Mouse (Mus musculus): ENCODE data around the gene Btnl2. TPM values are rescaled to one million over a fixed set of nuclear protein-coding genes. Genes with fewer than 3 reads are reported as not detected.

Btnl2 gene
- total and polyA plus RNA-seq, 3 experiments = 1.1 to 4.8 (median 2.0) TPM

GRCm38 (mm10) chr17:34307216-34307615 lies 47.4 kb upstream of the Btnl2 start:
- H3K27ac ChIP-seq (ENCODE audit: insufficient read depth, low read depth) = no peak overlapping the region

GRCm38 (mm10) chr17:34308161-34308560 lies 46.5 kb upstream of the Btnl2 start:
- H3K36me3 ChIP-seq (replicated peaks in 1 of 2; ENCODE audit: control insufficient read depth in 1 of 2, insufficient read depth in 1 of 2, low read length in 1 of 2) = peaks cover 22 to 43% of the 10 kb centered on the region in 2 experiments
- H3K4me2 ChIP-seq (ENCODE audit: insufficient read depth, low read depth, poor library complexity, severe bottlenecking) = peak overlapping the region; percentile 54
- TF ChIP-seq EP300 (IDR thresholded peaks at IDR 0.05; ENCODE audit: low read length) = no peak
- TF ChIP-seq CHD1 (IDR thresholded peaks at IDR 0.05; ENCODE audit: low read depth, low read length) = no peak
- no peak for TF ChIP-seq ELF1 (IDR thresholded peaks at IDR 0.05; ENCODE audit: low read depth, low read length)
- TF ChIP-seq ZC3H11A (IDR thresholded peaks at IDR 0.05; ENCODE audit: low read depth, low read length) = no peak
- no peak for TF ChIP-seq CTCF (conservative IDR thresholded peaks at IDR 0.05 in 1 of 2, IDR thresholded peaks at IDR 0.05 in 1 of 2; ENCODE audit: low read depth in 2 of 2, low read length in 2 of 2)
- TF ChIP-seq SIN3A (IDR thresholded peaks at IDR 0.05; ENCODE audit: low read length) = no peak
- no peak for TF ChIP-seq KAT2A (IDR thresholded peaks at IDR 0.05; ENCODE audit: insufficient replicate concordance, low read length)
- no peak for TF ChIP-seq MXI1 (IDR thresholded peaks at IDR 0.05; ENCODE audit: low read depth, low read length)
- no peak for TF ChIP-seq TBP (conservative IDR thresholded peaks at IDR 0.05; ENCODE audit: low read depth, low read length)
- TF ChIP-seq JUN (IDR thresholded peaks at IDR 0.05; ENCODE audit: insufficient read depth, low read depth, low read length) = no peak
- TF ChIP-seq POLR2AphosphoS2 (IDR thresholded peaks at IDR 0.05; ENCODE audit: low read depth, low read length) = no peak
- dilution Hi-C loops (cut with MboI; ENCODE audit: extremely low pct_ligation_motif_present, extremely low pct_unique_long_range_greater_than_20kb, low sequenced_read_pairs) = no loop called here
- in situ Hi-C loops (cut with MboI; ENCODE audit: low pct_ligation_motif_present, low pct_unique_long_range_greater_than_20kb, low sequenced_read_pairs) = no loop called here
- H3K9ac ChIP-seq (ENCODE audit: insufficient read depth, low read depth) = no peak overlapping the region; the same call in 1 of the 2 replicates
- no peak overlapping the region for H3K27ac ChIP-seq (ENCODE audit: insufficient read depth, low read depth)
- peaks cover 11% of the 10 kb centered on the region for H3K9me3 ChIP-seq (replicated peaks; ENCODE audit: low read length)
- peak overlapping the region; percentile 31 to 84 (median 79) for H3K4me3 ChIP-seq (replicated peaks in 1 of 3; ENCODE audit: low read depth in 2 of 3, low read length in 2 of 3, poor library complexity in 1 of 3)
- H3K79me2 ChIP-seq (replicated peaks; ENCODE audit: control insufficient read depth, extremely low read depth, insufficient read depth, poor library complexity, severe bottlenecking) = peaks cover 20% of the 10 kb centered on the region
- peaks cover 15 to 53% of the 10 kb centered on the region in 2 experiments for H3K4me1 ChIP-seq (ENCODE audit: control insufficient read depth in 1 of 2, insufficient read depth in 2 of 2)
- no peaks in the 10 kb centered on the region for H3K27me3 ChIP-seq (replicated peaks)
- DNase-seq (ENCODE audit: extremely low read depth) = no peak

More at GRCm38 (mm10) chr17:34307216-34307615, 47.4 kb upstream of the Btnl2 start:
- peak; percentile 78 for TF ChIP-seq ZKSCAN1 (IDR thresholded peaks at IDR 0.05; ENCODE audit: borderline replicate concordance, low read depth, low read length)
- TF ChIP-seq SIN3A (IDR thresholded peaks at IDR 0.05; ENCODE audit: low read length) = peak; percentile 64
- TF ChIP-seq MYC (IDR thresholded peaks at IDR 0.05; ENCODE audit: low read depth, low read length) = no peak
- Histone ChIP-seq H3K4me1 (ENCODE audit: control insufficient read depth in 1 of 2, insufficient read depth in 2 of 2) (peaks cover 15 to 52% of the 10 kb centered on the region in 2 experiments), H3K36me3 (replicated peaks in 1 of 2; ENCODE audit: control insufficient read depth in 1 of 2, insufficient read depth in 1 of 2, low read length in 1 of 2) (peaks cover 19 to 35% of the 10 kb centered on the region in 2 experiments), H3K4me3 (replicated peaks in 1 of 3; ENCODE audit: low read depth in 2 of 3, low read length in 2 of 3, poor library complexity in 1 of 3) (peak overlapping the region in 2 of 3 experiments; percentile 79 to 84), H3K27me3 (replicated peaks) (no peaks in the 10 kb centered on the region), H3K9me3 (replicated peaks; ENCODE audit: low read length) (peaks cover 11% of the 10 kb centered on the region), H3K4me2 (ENCODE audit: insufficient read depth, low read depth, poor library complexity, severe bottlenecking) (peak overlapping the region; percentile 43), H3K79me2 (replicated peaks; ENCODE audit: control insufficient read depth, extremely low read depth, insufficient read depth, poor library complexity, severe bottlenecking) (peaks cover 23% of the 10 kb centered on the region), H3K9ac (ENCODE audit: insufficient read depth, low read depth) (0 out of 2 replicates have a peak overlapping the region, but pooled peaks have one; percentile 97)
- in situ Hi-C loops (cut with MboI; ENCODE audit: low pct_ligation_motif_present, low pct_unique_long_range_greater_than_20kb, low sequenced_read_pairs) = no loop called here
- dilution Hi-C loops (cut with MboI; ENCODE audit: extremely low pct_ligation_motif_present, extremely low pct_unique_long_range_greater_than_20kb, low sequenced_read_pairs) = no loop called here
- no peak for DNase-seq (ENCODE audit: extremely low read depth)

GRCm38 (mm10) chr17:34309225-34309624 lies 45.4 kb upstream of the Btnl2 start:
- peaks cover 31 to 53% of the 10 kb centered on the region in 2 experiments for H3K36me3 ChIP-seq (replicated peaks in 1 of 2; ENCODE audit: control insufficient read depth in 1 of 2, insufficient read depth in 1 of 2, low read length in 1 of 2)
- H3K27me3 ChIP-seq (replicated peaks) = no peaks in the 10 kb centered on the region
- no peak for TF ChIP-seq ZC3H11A (IDR thresholded peaks at IDR 0.05; ENCODE audit: low read depth, low read length)
- no peak for TF ChIP-seq POLR2AphosphoS2 (IDR thresholded peaks at IDR 0.05; ENCODE audit: low read depth, low read length)
- no peak for TF ChIP-seq ETS1 (conservative IDR thresholded peaks at IDR 0.05; ENCODE audit: low read depth, low read length)
- TF ChIP-seq GABPA (IDR thresholded peaks at IDR 0.05; ENCODE audit: insufficient replicate concordance, low read depth, low read length) = no peak
- TF ChIP-seq IRF4 (IDR thresholded peaks at IDR 0.05; ENCODE audit: low read depth, low read length) = no peak
- no peak for TF ChIP-seq MAX (IDR thresholded peaks at IDR 0.05; ENCODE audit: low read length)
- no peak for TF ChIP-seq POLR2A (IDR thresholded peaks at IDR 0.05; ENCODE audit: low read depth, low read length)
- no peak for TF ChIP-seq CHD1 (IDR thresholded peaks at IDR 0.05; ENCODE audit: low read depth, low read length)
- no peak for TF ChIP-seq ZKSCAN1 (IDR thresholded peaks at IDR 0.05; ENCODE audit: borderline replicate concordance, low read depth, low read length)
- H3K79me2 ChIP-seq (replicated peaks; ENCODE audit: control insufficient read depth, extremely low read depth, insufficient read depth, poor library complexity, severe bottlenecking) = peaks cover 20% of the 10 kb centered on the region
- peak overlapping the region in 2 of 3 experiments; percentile 26 to 28 for H3K4me3 ChIP-seq (replicated peaks in 1 of 3; ENCODE audit: low read depth in 2 of 3, low read length in 2 of 3, poor library complexity in 1 of 3)
- no peak overlapping the region for H3K9ac ChIP-seq (ENCODE audit: insufficient read depth, low read depth)
- dilution Hi-C loops (cut with MboI; ENCODE audit: extremely low pct_ligation_motif_present, extremely low pct_unique_long_range_greater_than_20kb, low sequenced_read_pairs) (no loop called here), in situ Hi-C loops (cut with MboI; ENCODE audit: low pct_ligation_motif_present, low pct_unique_long_range_greater_than_20kb, low sequenced_read_pairs) (no loop called here)
- H3K27ac ChIP-seq (ENCODE audit: insufficient read depth, low read depth) = no peak overlapping the region
- peaks cover 11% of the 10 kb centered on the region for H3K9me3 ChIP-seq (replicated peaks; ENCODE audit: low read length)
- no peak for DNase-seq (ENCODE audit: extremely low read depth)
- no peak overlapping the region for H3K4me2 ChIP-seq (ENCODE audit: insufficient read depth, low read depth, poor library complexity, severe bottlenecking)
- peaks cover 10 to 53% of the 10 kb centered on the region in 2 experiments for H3K4me1 ChIP-seq (ENCODE audit: control insufficient read depth in 1 of 2, insufficient read depth in 2 of 2)
